Mouse (Mus musculus) liver, embryonic 14.5 days (tissue): ENCODE measurements around the gene Itgb3bp.

ENCODE experiments used
- CTCF ChIP-seq: IDR thresholded peaks from 2 replicates; pipeline ENCODE4 v1.5.1; 2016; ENCODE audit warnings: antibody characterized with exemption, low read depth, control low read depth
- EP300 ChIP-seq: IDR thresholded peaks from 2 replicates; pipeline ENCODE4 v1.6.1; 2016; ENCODE audit warnings: antibody characterized with exemption, low read depth

GRCm38 (mm10) chr4:99939711-99940505 is 10.3 kb upstream of the Itgb3bp start:
- TF ChIP-seq EP300 (no peak), CTCF (no peak)
